Mouse (Mus musculus) embryo, embryonic 11 days (tissue): ENCODE measurements around the gene Cds2.
"Not testable (repeated sequence)": the region's sequence is repeated elsewhere in the genome, so short reads cannot be mapped to it uniquely, and the experiment has no call there.

Experiments used
- DNase-seq: peaks from one replicate; pipeline ENCODE4 v3.0.0-alpha.2; 2015

The Cds2 gene

DNA sequence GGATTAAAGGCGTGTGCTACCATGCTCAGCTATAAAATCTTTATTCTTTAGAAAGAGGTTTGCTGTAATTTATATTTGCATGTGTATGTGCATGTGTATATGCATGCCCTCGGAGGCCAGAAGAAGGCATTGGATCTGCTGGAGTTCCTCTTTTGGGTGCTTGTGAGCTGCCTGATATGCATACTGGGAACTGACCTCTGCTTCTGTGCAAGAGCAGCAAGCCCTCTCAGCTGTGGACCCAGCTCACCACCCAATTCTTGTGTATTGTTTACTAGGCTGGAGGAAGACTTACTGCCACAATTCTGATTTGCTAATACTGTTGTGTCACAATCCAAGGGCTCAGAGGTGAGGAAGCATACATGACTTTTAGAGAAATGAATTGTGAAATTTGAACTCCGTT is 3.1 kb downstream of the Cds2 start:
- DNase-seq = no peak

DNA sequence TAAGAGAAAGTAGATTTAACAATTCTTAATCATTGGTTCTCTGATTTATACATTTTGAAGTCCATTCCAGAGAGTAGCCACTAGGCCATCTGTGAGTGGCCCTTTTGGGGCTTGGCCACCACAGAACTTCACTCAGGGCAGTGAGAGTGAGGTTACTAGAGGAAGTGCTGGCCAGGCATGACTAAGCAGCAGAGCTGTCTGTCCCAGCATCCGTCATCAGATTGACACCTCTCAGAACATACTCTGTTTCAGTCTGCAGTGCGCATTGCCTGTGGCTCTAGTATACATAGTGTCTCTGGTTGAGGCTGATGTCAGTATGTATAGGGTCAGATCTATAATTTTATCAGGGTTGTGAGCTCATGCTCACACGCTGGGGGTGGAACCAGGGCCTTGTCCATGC is 6.3 kb downstream of the Cds2 start:
- no peak for DNase-seq

DNA sequence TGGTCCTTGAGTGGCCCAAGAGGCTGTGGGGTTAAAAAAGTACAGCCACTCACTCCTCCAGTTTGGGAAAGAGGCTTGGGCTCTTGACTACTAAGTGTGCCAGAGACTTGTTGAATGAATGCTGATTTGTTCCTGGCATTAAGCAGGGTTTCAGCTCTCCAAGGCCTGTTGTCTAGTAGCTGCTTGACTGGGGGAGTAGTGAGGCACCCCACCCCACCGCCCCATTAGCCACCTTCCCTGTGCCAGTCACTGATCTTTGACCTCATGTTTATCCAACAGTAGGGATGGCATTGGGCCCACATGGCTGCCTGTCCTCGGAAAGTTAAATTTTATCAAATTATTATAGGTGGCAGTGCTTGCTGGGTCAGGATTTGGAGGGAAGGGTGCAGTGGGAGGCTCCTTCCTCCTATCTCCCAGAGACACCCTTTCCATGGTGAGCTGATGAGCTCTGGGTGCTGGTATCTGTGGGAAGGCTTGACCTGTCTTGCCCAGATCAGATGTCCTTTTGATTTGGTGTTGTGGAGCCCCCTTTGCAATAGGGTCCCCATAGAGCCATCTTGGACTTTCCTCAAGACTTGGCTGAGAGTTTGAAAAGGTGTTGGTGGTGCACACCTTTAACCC is 7.5 kb downstream of the Cds2 start:
- no peak for DNase-seq

DNA sequence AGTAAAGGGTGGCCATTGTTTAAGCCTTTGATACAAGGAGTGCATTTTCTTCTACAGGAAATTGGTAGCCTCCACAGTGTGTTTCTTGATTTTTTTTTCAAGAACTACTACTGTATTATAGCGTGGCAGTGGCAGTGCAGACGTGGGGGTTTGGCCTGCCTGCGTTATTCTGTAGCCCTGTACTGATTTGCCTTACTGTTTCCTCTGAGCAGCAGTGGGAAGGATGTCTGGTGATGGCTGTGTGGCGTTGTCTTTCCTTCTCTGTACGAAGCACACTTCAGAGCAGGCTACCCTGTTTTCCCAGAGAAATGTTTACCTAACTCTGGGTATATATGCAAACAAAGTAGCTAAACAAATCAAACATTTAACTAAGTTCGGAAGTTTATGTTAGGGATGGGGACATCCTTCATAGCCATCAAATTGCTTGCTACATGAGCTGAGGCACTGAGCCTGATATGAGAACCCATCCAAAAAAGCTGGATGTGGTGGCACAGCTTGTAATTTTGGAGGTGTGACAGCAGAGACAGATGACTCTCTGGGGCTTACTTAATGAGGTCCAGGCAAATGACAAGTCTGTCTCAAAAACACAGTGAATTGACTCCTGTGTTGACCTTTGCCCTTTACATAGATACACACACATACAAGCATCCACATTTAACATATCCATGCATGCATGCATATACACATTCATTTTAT is 9.9 kb downstream of the Cds2 start:
- no peak for DNase-seq

DNA sequence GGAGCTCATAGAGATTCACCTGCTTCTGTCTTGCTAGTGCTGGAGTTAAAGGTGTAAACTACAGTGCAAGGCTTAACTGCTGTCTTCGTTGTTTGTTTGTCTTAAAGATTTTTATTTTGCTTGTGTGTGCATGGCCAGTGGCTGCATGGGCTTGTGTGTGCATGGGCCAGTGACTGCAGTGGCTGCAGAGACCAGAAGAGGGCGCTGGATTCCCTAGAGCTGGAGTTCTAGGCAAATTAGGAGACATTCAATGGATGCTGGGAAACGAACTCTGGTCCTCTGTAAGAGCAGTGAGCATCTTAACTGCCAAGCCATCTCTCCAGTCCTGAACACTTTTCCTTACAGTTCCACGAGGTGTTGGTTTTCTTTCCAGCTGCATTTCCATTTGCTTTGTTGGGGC is 12.6 kb downstream of the Cds2 start:
- DNase-seq = no peak

DNA sequence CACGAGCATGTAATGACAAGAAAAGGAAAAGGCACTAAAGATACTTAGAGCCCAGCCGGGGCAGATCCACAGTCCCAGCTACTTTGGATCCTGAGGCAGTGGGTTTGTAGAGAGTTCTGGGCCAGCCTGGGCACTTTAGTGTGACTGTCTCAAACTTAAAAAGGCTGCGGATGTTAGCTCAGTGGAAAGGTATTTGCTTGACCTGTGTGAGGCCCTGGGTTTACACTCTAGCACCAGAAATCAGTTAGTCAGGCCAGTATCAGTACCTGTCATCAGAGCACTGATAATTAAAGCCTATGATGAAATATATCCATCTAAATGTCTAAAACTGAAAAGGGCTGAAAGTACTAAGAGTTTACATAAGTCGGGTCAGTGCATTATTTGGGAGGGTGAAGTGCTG is 13.3 kb downstream of the Cds2 start:
- DNase-seq = no peak

DNA sequence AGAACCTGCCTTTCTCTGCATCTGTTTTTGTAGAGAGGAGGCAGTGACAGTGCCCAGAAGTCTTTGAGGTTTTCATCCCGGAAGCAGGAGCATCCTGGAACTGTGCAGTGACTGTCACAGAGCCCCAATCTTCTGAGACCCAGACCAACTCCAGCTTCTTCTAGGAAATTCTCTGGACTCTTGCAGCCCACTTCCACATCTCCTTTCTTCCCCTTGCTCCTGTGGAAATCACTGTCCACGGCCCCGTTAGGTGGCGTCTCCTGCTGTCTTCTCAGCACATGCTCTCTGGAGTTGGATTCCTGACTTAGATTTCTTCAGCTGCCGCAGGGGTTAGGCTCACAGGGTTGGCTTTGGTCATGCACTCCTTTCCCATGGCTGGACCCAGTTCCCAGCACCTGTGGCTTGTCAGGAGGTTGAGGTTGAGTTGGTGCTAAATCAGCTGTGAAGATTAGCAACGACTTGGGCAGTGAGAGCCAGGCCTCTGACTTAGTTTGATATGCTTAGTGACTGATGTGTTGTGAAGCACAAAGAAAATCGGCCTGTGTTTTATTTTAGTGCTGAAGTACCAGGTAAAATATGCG is 15.4 kb downstream of the Cds2 start:
- DNase-seq = no peak

DNA sequence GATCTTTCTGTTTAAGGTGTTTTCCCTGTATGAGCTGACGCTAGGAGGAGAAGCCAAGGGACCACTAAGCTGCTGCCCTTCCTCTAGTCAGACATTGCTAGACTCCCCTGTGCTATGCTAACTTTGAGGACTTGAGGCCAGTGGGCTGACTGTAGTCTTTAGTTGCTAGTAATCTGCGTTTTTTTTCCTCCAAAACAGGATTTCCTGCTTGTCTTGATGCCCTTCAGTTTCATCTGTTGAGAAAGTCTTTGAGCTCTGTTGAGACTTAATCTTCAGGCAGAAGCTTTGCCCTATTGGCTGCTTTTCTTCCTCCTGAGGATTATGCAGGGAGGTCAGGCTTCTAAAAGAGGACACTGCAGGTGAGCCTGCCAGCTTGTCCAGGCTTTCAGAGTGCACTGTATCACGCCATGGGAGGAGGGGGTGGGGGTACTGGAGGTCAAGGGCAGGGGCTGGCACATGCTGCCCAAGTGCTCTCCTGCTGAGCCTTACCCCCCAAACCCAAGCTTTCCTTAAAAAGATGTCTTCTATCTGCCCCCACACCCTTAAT is 16.5 kb downstream of the Cds2 start:
- DNase-seq = no peak

DNA sequence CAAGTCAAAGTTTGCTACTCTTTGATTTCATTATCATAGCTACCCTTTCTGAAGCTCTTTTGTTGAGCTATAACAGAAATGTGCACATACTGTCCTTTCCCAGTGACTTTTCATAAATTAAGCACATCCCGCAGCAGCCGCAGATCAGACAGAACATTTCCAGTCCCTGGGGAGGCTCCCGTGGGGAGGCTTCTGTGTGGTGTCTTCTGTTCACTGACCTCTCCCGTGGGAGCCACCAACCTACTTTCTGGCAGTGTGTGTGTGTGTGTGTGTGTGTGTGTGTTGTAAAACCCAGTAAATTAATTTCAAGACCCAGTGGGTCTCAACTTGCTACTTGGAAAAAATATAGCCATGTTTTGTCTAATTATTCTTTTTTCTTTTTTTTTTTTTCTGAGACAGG is 17.0 kb downstream of the Cds2 start:
- no peak for DNase-seq

DNA sequence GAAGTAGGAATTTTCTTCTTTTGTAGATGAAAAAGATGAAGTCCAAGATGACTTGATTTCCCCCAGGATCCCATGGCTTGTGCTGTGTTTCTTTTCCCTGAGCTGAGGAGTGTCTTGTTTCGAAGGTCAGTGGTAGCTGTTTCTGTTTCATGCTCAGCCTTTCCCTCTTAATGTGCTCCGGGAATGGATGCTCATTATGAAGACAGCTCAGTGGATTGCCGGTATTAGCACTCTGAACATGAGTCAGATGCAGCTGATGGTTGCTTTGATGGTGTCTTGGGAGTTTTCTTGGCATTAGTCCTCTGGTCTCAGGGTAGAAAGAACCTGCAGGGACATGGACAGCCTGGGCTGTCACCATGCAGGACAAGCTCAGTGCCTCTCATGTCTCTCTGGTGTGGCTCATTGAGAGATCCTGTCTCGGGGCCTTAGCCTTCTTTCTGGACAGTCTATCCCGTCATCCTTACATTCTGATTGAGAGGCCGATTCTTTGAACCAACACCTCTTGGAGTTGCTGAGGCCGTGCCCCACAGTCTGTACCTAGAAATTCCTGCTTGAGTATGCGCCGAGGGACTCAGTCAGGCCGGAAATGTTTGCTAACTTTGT is 17.7 kb downstream of the Cds2 start:
- no peak for DNase-seq

DNA sequence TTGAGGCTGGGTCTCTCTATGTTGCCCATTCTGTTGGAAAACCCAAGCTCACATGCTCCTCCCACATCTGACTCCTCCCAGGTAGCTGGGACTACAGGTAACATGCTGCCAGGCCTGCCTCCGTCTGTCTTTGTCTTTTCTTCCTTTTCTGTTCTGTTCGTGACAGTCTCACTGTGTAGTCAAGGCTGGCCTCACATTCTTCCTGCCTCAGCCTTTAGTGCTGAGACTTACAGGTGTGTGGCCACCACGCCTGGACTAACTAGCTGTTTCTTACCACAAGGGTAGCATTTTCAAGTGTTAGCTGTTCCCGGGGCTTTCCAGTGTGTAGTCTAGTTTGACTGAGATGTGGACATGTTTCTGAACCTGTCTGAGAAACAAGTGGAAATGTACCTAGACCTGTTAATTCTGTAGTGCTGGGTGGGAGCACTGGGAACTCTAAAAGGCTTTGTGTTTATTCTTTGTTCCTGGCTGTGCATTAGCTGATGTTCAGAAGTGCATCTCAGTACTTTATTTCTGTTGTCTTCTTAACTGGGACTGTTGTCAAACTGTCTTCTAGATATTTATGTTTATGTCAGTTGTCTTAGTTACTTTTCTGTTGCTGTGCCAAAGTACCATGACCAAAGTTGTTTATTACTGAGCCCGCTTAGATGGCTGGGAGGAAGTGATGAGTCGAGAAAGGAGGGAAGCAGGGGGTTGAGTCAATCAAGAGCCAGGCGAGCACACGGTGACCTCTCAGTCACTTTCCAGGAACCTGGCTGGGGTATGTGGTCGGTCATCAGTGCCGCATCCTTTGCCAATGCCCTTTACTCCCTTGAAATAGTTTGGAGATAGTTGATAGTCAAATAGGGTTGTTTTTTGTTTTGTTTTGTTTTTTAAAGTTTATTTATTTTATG is 18.9 kb downstream of the Cds2 start:
- no peak for DNase-seq

DNA sequence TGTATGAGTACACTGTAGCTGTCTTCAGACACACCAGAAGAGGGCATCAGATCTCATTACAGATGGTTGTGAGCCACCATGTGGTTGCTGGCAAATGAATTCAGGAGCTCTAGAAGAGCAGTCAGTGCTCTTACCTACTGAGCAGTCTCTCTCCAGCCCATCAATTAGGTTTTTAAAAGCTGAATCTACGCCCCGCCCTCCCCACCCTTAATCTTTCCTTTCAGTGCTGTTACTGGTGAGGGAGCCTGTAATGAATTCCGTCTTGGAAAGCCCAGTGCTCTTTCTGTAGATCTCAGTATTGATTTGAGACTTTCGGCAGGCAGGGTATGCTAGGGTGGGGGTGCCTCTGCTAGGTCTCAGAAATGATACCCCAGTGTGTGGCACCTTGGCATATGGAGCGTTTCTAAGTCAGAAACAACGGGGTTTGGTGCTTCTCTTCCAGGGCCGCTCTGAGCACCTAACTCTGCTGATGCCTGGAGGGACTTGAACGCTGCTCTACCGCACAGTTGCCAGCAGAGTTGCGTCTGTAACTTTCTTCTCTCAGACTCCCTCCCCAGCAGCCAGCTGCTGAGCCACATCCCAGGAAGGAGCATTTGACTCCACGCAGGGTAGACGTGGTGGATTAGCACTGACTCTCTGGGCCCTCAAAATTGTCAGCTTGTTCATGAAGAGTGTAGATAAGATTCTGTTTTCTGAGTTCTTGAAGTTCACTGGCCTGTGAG is 19.7 kb downstream of the Cds2 start:
- DNase-seq = peak; percentile 31

DNA sequence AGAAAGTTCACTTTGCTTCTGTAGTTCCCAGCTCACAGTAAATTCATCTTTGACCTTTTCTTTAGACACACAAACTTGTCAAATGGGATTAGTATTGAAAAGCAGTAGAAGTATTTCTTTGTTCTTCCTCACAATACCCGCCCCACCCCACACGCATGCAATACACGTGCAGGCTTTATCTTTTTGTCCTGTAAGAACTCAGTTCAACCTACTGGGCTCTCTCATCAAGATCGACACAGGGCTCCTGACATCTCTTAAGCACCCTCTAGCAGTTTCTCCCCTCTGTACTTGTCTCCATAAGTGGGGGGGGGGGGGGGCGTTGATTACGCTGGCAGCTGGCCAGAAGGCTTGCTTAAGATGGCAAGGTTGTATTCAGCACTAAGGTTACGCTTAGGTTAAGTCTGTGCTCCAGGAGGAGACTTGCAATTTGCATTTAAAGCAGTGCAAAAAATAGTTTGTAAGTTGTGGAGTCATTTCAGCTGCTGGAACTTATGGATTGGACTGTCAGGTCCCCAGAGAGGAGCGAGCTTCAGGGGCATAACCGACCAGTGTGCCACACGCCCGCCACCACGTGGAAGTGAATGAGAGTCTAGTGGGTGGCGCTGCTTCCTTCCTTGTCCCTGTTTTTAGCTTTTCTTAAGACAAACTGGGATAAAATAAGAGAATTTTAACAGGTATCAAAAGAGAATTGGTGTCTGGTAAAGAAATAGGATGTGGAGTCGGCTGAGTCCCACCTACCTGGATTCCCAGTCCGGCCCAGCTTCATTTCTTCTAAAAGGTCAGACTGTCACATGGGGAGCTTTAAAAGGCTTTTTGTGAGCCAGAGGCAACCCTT is 20.5 kb downstream of the Cds2 start:
- DNase-seq = peak; percentile 42

DNA sequence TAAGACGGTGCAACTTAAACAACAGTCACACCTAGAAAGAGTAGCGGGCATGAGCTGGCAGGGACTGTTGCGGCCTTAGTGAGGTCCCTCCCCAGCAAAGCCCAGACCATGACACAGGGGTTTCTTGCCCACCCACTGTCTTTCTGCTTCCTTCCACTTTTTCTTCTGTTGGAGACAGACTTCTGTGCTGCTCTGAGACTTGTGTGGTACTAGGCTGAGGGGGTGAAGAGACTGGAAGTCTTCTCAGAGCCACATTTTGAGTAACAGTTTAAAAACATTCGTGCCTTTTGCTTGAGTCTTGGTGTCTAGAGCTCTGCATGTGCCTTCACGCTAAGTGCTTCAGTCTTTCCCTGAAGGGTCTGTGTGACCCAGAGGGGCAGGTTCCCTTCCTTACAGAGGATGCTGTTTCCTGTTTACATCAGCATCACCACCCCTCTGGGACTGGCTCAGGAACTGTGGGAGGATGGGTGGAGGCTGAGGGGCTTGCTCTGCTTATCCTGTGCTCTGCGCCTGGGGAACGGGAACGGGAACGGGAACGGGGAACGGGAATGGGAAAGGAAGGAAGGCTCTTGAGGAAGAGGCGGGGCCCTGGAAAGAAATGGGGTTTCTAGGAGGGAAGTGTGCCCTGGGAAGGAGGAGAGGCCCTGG is 21.7 kb downstream of the Cds2 start:
- DNase-seq = peak; percentile 32

DNA sequence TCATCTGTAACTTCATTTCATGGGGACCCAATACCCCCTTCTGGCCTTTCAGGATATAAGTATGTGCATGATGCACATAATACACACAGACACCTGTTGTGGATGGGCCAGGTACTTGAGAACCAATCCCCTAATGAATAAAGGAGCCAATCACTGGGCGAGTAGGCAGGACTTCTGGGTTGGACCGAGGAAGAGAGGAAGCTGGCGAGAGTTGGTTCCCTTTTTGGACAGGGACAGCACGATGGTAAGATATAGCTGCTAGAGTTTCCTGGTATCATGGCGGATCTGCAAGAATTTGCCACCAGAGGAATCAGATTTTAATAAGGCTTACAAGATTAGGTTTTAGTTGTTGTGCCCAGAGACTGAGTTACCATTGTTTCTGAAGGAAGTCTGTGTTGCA is 22.8 kb downstream of the Cds2 start:
- not testable (repeated sequence) for DNase-seq

DNA sequence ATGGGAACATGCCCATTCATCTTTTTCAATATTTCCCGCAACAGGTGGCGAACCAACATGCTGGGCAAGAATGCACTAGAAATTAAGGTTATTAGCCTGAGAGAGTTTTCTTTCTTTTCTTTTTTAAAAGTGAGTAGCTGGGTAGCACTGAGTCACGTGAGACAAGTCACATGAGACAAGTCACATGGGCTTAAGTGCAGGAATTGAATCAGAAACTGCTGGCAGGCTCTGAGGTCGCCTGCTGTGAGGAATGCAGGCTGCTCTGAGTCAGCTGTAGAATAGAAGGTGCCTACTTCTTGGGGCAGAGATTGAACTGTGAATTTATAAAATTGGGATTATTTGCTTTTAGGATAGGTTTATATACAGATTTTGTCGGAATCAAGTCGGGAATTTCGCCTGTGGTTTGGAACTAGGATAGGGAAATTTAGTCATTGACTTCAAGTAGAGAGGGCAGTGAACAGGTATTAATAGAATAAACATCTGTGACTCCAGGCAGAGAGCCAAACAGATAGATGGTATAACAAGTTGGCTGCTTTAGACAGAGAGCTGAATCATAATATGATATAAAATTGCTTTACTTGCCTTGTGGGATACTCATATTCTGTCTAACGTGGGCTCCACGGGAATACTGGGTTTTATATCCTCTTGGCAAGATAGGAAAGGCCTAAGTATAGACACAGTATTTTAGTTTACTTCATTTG is 23.6 kb downstream of the Cds2 start:
- DNase-seq = no peak

DNA sequence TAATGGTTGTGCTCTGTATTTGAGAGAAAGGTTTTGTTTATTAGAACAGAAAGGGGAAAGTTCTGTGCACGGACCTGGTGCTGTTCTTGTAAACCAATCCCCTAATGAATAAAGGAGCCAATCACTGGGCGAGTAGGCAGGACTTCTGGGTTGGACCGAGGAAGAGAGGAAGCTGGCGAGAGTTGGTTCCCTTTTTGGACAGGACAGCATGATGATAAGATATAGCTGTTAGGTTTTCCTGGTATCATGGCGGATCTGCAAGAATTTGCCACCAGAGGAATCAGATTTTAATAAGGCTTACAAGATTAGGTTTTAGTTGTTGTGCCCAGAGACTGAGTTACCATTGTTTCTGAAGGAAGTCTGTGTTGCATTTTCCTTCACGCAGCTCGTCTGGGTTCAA is 26.3 kb downstream of the Cds2 start:
- not testable (repeated sequence) for DNase-seq

DNA sequence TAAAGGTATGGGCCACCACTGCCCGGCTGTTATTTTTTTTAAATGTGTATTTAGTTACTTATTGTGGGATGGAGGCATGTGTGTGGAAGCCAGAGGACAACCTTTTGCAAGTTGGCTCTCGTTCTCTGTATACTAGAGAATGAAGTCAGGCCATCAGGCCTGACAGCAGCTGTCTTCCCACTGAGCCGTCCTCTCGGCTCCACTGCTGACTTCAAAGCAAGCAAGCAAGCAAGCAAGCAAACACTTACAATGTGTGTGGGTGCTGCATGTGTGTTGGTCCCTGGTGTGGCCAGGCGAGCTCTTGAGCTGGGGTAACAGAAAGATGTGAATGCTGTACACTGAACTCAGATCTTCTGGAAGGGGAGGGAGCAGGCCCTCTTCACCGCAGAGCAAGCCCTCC is 27.9 kb downstream of the Cds2 start:
- DNase-seq = no peak

DNA sequence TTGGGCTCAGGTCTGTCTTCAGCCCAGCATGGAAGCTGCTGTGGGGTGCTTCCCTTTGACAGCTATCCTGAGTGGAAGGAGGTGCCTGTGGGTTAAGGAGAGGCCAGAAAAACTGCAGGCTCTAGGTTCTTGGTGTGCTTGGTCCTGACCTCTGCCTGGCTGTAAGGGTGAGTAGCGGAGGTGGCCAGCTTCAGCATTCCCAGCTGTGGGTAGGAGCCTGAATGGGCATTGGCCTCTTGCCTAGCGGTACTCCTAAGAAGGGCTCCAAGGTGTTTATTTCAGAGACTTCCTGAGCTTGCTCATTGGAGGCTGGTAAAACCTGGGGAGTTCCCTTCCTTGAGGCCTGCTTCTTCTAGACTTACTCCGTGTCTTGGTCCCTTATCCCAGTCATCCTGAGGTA is 28.3 kb downstream of the Cds2 start:
- no peak for DNase-seq

DNA sequence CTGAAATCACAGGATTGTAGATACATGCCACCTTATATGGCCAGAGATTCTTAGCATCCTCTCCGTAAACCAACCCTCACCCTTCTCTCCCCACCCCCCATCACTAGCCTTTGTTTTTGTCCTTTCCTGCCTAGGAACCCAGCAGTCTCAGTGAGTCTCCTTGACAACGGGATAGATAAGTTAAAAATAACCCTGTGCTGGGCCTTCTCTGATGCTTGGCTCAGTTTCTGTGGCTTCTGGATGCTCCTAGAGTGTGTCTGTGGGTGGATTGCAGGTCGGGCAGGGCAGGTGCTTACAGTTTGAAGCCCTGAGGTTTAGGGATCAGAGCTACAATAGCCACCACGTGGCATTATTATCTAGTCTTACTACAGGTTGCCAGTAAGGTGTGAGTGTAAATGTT is 29.1 kb downstream of the Cds2 start:
- DNase-seq = peak; percentile 22
